Mouse (Mus musculus): ENCODE measurements around the gene Adgrv1. TPM values are rescaled to one million over a fixed set of nuclear protein-coding genes. Genes with fewer than 3 reads are reported as not detected.
"Not testable (repeated sequence)": the region's sequence is repeated elsewhere in the genome, so short reads cannot be mapped to it uniquely, and the experiment has no call there.

Adgrv1 gene
- total RNA-seq, 4 experiments from 2014 or later = 0.05 to 0.38 (median 0.30) TPM

DNA sequence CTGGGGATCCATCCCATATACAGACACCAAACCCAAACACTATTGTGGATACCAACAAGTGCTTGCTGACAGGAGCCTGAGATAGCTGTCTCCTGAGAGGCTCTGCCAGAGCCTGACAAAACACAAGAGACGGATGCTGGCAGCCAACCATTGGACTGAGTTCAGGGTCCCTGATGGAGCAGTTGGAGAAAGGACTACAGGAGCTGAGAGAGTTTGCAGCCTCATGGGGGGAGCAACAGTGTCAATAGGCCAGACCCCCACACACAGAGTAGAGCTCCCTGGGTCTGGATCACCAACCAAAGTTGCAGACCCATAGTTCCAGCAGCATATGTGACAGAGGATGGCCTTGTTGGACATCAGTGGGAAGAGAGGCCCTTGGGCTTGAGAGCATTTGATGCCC lies 5.1 kb downstream of the Adgrv1 start:
- DNase-seq (ENCODE audit: low spot score) = not testable (repeated sequence)

- DNase-seq (ENCODE audit: low spot score) = no peak
Measured at GRCm38 (mm10) chr13:81610349-81610748, 22.6 kb downstream of the Adgrv1 start.

GRCm38 (mm10) chr13:81606991-81607390 lies 26.0 kb downstream of the Adgrv1 start:
- DNase-seq (ENCODE audit: low spot score) = no peak

DNA sequence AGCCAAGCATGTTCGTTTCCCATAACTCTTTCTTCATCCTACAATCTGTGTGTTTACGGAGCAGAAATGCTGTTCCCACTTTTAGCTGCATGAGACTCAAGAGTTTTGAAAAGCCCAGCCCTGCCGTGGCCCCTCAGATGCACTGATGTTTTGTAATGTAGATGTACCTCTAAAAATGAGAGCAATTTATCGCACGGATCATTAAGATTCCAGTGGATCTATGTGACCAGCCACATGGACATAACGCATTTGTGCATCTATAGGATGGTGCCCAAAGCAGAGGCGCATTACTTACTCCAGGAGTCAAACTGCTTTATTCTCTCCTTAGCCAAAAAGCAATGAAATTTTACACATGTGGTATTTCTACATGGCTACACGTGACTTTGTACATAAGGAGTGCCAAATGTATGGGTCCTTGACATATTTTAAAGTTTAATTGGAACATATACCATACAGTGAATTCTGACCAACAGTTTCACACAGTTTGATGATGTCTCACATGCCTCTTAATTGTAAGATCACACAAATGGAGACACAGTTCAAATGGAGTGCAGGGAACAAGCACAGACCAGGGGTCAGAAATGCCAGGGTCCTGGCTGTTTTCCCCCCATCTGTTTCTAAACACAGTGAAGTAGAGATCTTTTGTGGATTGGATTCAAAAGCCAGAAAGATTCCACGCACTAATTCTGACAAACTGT lies 35.9 kb downstream of the Adgrv1 start:
- no peak for DNase-seq (ENCODE audit: low spot score)

GRCm38 (mm10) chr13:81578692-81579091 lies 54.3 kb downstream of the Adgrv1 start:
- no peak for DNase-seq (ENCODE audit: low spot score)

DNA sequence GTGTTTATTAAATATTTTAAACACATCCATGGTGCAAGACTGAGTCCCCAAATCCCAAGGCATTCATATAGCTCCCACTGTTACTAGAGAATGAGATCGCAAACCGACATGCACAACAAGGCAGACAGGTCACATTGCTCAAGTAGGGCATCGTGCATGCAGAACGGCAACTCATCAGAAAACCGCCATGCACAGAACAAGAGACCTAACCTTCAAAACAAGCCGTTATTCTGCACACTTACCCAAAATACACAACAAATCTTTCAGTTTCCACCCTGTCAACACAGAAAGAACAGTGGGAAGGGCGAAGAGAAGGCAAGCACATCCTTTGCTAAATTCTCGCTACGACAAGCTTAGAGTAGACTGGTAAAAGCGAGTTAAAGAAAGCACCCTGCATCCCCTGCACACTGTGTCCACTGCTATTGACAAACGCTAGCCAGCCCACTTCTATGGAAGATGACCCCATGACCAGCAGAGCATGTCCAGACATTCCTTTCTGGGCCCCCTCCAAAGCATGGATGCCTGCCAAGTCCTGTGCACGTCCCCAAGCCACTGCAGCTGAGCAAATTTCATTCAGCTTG lies 62.6 kb downstream of the Adgrv1 start:
- DNase-seq (ENCODE audit: low spot score) = no peak

GRCm38 (mm10) chr13:81550024-81550423 lies 82.9 kb downstream of the Adgrv1 start:
- DNase-seq (ENCODE audit: low spot score) = no peak

- DNase-seq (ENCODE audit: low spot score) = no peak
Measured at GRCm38 (mm10) chr13:81534916-81535315, 98.0 kb downstream of the Adgrv1 start.

- no peak for DNase-seq (ENCODE audit: low spot score)
Measured at GRCm38 (mm10) chr13:81526687-81527086, 106.3 kb downstream of the Adgrv1 start.

- no peak for DNase-seq (ENCODE audit: low spot score)
Measured at GRCm38 (mm10) chr13:81510142-81510541, 122.8 kb downstream of the Adgrv1 start.

GRCm38 (mm10) chr13:81497035-81497434 lies 135.9 kb downstream of the Adgrv1 start:
- DNase-seq (ENCODE audit: low spot score) = no peak

- DNase-seq (ENCODE audit: low spot score) = no peak
Measured at GRCm38 (mm10) chr13:81491971-81492370, 141.0 kb downstream of the Adgrv1 start.

DNA sequence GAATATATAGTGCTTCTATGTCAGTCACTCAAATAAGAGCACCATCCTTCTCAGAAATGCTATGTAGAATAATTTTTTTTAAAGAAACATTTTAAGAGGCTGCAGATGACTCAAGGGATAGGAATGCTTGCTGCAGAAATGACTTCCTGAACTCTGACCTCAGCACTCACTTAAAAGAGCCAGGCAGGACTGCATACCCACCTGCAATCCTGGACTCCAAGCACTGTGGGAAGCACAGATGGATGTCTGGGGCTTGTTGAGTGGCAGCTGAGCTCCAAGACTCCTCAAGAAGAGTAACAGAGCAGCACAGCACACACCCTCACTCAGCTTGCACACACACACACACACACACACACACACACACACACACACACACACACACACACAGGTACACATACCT lies 146.0 kb downstream of the Adgrv1 start:
- no peak for DNase-seq (ENCODE audit: low spot score)

GRCm38 (mm10) chr13:81473750-81474149 lies 159.2 kb downstream of the Adgrv1 start:
- no peak for DNase-seq (ENCODE audit: low spot score)

DNA sequence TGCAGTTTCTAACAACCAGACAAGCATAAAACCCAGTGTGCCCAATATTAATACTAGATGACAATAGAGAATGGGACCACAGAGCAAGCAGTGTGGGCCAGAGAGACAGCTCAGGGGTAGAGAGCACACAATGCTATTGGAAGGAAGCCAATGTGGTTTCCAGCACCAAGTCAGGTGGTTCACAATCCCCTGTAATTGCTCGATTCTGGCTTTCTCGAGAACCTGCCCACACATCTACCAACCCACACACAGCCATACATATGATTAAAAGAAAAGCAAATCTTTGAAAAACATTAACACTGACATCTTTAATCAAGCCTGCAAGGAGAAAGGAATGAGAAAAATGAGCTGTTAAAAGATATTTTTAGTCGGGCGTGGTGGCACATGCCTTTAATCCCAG lies 166.3 kb downstream of the Adgrv1 start:
- DNase-seq (ENCODE audit: low spot score) = no peak

DNA sequence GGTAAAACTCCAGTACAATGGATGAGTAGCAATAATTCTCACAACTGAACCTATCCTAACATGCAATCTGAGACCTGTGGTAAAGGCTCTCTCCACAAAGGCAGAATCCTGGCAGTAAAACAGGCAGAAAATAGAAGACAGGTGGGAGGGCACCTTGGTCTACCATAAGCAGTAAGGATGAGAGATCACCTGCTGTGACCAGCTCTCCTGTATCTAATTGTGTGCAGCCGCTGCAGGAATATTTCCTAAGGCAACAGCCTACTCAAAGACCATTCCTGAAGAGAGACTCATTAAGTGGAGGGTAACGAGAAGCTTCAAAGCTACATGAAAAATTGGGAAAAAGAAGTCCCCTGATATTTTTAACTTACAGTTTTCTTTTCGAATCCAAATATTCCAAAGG lies 167.2 kb downstream of the Adgrv1 start:
- DNase-seq (ENCODE audit: low spot score) = no peak

GRCm38 (mm10) chr13:81449630-81450029 lies 183.3 kb downstream of the Adgrv1 start:
- DNase-seq (ENCODE audit: low spot score) = no peak

GRCm38 (mm10) chr13:81449198-81449597 lies 183.8 kb downstream of the Adgrv1 start:
- no peak for DNase-seq (ENCODE audit: low spot score)

GRCm38 (mm10) chr13:81441412-81441811 lies 191.5 kb downstream of the Adgrv1 start:
- DNase-seq (ENCODE audit: low spot score) = no peak

GRCm38 (mm10) chr13:81439390-81440025 lies 193.4 kb downstream of the Adgrv1 start:
- peak; percentile 59 for DNase-seq (ENCODE audit: low spot score)

DNA sequence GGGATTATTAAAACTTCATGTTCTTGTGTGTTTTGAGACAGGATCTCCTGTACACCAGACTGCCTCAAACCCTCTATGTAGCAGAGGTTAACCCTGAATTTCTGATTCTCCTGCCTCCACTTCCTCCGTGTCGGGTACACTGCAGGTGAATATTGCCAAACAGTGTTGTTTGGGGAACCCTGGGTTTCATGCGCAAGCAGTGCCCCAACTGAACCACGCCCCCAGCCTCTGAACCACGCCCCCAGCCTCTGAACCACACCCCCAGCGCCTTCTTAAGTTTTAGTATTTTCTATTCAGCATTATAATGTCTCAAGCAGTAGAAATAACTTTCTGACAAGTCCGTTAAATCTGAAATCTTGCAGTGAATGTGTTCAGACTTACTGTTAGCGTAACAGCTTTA lies 195.9 kb downstream of the Adgrv1 start:
- no peak for DNase-seq (ENCODE audit: low spot score)

DNA sequence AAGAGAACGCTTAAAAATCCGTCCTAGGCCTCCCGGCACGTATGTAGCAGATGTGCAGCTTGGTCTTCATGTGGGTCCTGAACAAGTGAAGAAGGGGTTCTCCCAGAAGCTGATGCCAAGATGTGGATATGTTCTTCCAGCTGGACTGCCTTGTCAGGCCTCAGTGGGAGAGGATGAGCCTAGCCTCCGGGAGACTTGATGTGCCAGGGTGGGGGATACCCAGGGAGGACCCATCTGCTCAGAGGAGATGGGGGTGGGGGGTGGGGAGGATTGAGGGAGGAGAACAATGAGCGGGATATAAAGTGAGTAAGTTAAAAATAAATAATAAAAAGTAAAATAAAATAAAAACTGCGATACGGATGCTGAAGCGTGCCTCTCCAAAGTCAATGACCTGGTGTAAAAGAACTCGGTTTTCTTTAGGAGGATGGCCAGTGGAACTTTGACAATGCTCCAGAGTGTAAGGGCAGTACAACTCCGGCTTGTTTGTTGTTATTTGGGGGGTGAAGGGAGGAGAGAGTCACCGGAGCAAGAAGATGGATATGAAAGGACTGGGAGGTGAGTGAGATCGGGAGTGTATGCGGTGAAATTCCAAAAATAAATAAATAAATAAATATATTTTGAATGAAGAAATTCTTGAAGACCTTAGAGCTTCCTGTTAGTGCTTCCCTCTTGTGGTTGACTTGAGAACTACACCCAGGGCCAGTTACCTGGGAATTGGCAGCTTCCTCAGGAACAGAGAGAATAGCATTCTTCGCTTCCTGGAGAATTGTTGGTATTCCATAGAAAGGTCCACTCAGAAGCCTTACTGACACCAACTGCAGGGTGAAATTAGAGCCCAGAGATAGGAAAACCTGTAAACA lies 205.8 kb downstream of the Adgrv1 start:
- peak; percentile 17 for DNase-seq (ENCODE audit: low spot score)

All from heart, adult 8-10 months (tissue).